Mouse (Mus musculus): Measurements from ENCODE around the gene Trabd2b. TPM values are rescaled to one million over a fixed set of nuclear protein-coding genes. Genes with fewer than 3 reads are reported as not detected.

Trabd2b gene
- total RNA-seq, 2 experiments from 2014 or later = not detected

DNA sequence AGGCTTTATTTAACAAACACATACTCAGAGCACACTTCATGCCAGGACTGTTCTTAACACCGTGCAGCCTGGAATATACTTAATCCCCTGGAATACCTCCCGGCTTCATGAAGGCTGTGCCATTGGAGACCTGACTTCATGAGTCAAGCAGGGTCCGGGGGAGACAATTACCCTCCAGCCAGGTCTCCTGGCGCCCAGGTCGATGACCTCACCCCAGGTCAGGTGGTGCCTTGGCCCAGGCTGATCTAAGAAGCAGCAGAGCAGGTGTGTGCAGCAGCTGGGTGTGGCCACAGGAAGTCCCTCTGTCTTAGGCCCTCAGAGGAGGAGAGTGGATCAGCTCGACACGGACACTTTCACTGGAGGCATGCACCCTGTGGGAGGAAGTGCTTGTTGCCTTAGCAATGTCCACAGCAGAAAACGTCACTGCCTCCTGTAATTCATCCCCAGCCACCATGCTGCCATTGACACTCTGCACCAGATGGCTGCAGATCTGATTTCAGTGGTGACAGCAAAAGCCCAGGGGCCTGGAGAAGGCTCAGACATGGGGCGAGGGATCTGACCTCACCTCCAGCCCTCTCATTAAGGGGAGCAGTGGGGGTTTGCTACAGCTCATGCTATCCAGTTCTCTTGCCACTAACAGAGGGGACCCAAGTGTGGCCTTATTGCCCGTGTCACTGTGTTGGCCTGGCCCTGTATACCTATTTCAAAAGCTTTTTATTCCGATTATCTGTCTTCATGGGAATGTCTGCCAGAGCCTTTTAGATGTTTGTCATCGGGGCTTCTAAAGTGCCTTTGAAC is 171.8 kb downstream of the Trabd2b start:
- no peak for ATAC-seq (replicated peaks; ENCODE audit: poor library complexity, severe bottlenecking)

DNA sequence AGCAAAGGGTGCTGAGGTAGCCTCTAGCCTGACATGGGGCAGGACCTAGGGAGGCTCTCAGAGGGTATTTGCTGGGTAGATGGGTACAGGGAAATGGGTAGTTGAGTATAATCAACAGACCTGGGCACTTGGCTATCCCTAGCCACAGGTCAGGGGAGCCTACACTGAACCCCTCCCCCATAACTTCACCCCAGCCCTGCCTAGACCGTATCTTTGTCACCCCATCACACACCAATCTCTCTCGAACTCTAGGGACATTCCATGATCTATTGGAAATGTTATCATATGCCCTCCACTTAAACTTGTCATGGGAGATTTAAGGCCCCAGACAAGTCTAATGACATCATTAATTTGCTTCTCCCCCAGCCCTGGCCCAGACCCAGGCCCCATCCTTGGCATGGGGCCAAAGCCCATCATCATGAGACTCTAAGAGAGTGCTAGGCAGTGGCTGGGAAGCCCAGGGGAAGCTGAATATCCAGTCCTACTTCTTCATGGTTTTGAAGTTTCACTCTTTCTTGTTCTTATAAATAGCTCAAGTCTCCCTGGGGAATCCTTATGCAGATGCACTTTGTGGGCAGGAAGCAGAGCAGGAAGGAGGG is 177.1 kb downstream of the Trabd2b start:
- no peak for ATAC-seq (replicated peaks; ENCODE audit: poor library complexity, severe bottlenecking)

DNA sequence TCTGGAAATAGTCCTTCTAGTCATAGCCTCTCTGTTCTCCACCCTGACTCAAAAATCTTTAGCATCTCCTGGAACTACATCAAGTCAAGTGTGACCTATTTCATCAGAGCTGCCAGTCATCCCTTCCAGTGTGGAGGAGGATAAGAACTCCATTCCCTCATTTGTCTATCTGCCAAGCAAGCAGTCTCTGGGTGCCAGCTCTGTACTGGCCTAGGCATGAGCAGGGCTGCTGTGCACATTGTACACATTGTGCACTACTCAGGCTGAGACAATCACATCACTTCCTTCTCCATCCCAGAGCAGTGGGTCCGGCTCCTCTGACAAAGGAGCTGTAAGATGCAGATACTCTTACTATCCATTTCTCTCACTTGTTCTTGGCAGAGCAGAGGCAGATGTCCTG is 178.2 kb downstream of the Trabd2b start:
- ATAC-seq (replicated peaks; ENCODE audit: poor library complexity, severe bottlenecking) = no peak

DNA sequence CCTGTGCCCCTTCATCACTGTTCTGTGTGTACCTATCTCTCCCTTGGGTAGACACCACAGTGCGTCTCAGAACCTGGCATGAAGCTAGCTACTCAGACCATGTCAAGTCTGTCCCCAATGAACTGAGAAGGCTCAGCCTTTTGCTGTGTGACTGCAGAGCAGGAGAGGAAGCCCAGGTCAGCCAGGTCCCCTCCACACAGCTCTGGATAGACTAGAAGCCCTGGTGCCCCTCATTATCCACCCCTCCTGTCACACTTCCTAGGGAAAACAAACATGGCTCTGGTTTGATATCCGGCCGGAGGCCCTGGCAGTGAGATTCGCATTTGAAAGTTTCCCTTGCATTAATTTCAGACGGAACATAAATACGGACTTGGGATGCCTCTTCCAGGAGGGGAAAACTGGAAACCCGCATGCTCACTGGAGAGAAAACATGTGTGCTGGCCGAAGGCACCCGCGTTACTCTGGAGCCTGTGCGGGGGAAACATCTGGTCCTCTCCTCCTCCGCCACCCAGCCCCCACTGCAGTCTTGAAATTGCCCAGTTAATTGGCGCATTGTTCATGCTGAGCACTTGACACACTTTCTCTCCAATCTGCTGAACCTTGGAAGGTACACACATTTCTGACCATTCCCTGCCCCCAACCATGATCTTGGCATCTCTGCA is 187.2 kb downstream of the Trabd2b start:
- ATAC-seq (replicated peaks; ENCODE audit: poor library complexity, severe bottlenecking) = no peak

DNA sequence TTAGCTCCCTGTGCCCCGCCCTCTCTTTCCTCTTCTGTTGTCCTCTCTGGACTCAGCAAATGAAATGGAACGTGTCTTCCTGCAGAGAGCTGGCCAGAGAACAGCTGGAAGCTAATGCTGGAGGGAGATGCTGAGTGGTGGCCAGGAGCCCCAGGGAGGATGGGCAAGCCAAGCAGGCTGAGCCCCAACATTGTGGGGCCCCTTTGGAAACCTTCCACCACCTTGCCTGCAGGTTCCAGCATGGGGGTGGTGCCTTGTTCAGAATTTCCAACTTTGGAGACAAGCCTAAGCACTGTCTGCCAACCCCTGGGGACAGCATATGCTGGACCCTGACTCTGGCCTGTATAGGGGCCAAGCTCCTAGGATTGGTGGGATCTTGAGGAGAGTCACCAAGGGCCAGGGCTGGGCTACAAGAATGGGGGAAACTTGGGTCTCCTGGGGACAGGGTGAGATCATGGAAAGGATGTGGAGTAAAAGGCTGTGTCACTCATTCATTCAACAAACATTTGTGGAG is 188.7 kb downstream of the Trabd2b start:
- no peak for ATAC-seq (replicated peaks; ENCODE audit: poor library complexity, severe bottlenecking)

GRCm38 (mm10) chr4:114599121-114599520 is 192.6 kb downstream of the Trabd2b start:
- ATAC-seq (replicated peaks; ENCODE audit: poor library complexity, severe bottlenecking) = no peak; the same call in 1 of the 2 replicates

DNA sequence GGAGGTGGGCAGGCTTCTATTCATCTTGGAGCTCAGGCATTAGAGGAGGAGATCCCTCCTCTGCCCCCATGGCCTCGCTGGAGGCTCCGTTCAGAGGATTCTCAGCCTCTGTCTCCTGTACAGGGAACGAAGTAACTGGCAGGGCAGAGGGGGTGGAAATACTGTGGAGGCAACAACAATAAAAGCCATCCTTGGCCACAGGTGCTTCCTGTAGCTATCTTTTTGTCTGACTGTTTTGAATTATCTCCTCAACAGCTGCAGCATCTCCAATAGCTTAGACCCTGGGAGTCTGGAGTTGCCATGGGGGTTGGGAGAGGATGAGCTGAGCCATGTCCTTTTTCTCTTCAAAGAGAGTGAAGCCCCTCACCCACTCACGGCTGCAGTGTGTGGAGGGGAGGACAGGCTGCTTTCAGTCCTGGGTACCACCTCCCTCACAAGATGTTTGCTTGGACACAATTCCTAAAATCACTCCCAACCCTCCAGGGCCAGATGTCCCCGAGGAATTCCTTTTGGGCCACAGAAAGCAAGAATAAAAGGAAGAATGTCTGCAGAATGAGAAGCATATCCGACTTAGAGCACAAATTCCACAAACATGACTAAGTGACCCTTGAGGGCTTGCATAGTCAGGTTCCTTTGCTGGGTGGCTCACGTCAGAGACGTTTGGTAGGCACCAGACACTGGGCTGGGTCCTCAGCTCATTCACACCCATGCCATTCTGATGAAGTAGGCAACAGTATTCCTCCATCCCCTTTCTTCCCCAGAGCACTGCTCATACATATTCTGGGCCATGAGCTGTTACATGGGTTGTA is 194.9 kb downstream of the Trabd2b start:
- ATAC-seq (replicated peaks; ENCODE audit: poor library complexity, severe bottlenecking) = no peak

DNA sequence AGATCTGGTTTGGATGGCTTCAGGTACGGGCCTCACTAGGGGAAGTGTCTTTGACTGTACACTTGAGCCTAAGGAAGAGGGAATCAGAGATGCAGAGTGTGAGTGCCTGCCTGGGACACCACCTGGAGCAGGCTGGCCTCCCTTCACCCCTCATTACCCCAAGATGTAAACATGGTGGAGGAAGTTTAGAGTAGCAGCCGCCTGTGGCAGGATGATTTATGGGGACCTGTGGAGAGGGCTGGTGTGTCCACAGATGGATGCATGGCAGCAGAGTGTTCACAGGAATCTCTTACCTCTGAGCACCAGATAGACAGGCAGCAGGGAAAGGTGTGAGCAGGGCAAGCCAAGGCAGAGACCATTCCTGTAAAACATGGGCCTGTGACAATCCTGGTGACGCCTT is 199.1 kb downstream of the Trabd2b start:
- ATAC-seq (replicated peaks; ENCODE audit: poor library complexity, severe bottlenecking) = no peak

DNA sequence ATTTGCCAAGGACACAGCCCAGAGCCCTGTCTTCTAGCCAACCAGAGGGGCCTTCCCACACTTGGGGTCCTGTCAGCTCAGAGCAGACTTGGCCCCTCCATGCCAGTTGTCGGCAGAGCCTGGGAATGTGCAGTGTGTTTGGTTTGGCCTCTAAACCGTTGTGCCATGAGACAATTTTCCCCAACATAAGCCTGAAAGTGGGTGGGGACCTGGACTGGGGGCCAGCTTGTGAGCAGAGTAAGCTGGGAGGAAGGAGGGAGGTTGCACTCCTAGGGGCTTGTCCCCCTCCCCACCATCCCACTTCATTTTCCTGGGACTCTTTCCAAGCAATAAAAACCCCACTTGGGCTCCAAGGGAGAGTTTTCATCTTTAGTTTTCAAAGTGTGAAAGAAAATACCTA is 201.3 kb downstream of the Trabd2b start:
- ATAC-seq (replicated peaks; ENCODE audit: poor library complexity, severe bottlenecking) = no peak

GRCm38 (mm10) chr4:114609297-114609696 is 202.8 kb downstream of the Trabd2b start:
- ATAC-seq (replicated peaks; ENCODE audit: poor library complexity, severe bottlenecking) = no peak

DNA sequence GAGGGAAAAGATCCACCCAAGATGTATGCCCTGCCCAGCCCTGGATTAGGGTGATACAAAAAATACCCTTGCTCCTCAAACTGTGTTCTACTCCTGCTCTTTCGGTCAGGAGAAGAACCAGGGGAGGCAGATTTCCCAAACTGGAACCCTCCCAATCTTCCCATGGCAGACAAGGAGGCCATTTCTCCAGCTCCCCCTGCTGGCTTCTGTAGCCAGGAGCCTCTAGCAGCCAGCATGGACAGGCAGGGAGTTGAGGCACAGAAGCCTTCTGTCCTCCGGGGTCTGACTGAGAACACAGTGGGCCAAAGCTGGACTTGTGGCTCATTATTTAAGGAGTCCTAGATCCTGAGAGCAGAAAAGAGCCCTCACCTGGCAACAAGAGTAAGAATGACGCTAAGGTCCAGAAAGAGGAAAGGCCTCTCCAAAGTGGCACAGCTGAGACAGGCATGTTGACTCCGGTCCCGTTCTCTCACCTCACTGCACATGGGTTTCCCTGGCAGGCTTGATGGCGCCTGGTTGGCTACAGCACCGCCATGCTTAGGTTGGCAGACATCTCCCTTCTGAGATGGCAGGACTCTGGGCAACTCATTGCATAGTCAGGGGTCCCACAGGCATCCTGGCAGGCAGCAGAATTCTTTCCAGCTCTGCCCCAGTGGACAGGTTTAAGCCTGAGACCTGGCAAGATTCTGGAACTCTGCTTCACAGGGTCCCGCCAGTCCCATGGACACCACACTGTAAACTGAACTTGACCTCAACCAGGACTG is 204.8 kb downstream of the Trabd2b start:
- ATAC-seq (replicated peaks; ENCODE audit: poor library complexity, severe bottlenecking) = no peak

- ATAC-seq (replicated peaks; ENCODE audit: poor library complexity, severe bottlenecking) = no peak
These were observed 205.5 kb downstream of the Trabd2b start for GRCm38 (mm10) chr4:114612032-114612431.

DNA sequence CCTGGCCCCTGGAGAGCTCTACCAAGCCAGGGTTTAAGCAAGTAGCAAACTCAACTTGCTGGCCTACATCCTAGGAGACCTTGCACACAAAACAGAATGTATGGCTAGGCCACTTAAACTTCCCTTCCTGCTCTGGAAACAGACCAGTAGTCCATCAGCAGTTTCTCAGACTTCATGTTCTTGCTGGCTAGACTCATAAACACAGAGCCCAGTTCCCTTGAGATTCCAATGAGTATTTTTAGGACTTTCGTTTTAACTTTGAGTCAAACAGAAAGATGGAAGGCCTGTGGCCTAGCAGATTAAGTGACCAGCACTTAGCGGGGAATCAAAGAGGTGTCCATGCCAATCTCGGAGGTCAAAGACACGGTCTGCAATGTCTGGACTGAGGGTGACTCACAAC is 206.3 kb downstream of the Trabd2b start:
- ATAC-seq (replicated peaks; ENCODE audit: poor library complexity, severe bottlenecking) = no peak

- no peak for ATAC-seq (replicated peaks; ENCODE audit: poor library complexity, severe bottlenecking)
These were observed 207.6 kb downstream of the Trabd2b start for GRCm38 (mm10) chr4:114614086-114614485.

GRCm38 (mm10) chr4:114615765-114616164 is 209.2 kb downstream of the Trabd2b start:
- ATAC-seq (replicated peaks; ENCODE audit: poor library complexity, severe bottlenecking) = no peak

- ATAC-seq (replicated peaks; ENCODE audit: poor library complexity, severe bottlenecking) = no peak
These were observed 216.4 kb downstream of the Trabd2b start for GRCm38 (mm10) chr4:114622929-114623328.

DNA sequence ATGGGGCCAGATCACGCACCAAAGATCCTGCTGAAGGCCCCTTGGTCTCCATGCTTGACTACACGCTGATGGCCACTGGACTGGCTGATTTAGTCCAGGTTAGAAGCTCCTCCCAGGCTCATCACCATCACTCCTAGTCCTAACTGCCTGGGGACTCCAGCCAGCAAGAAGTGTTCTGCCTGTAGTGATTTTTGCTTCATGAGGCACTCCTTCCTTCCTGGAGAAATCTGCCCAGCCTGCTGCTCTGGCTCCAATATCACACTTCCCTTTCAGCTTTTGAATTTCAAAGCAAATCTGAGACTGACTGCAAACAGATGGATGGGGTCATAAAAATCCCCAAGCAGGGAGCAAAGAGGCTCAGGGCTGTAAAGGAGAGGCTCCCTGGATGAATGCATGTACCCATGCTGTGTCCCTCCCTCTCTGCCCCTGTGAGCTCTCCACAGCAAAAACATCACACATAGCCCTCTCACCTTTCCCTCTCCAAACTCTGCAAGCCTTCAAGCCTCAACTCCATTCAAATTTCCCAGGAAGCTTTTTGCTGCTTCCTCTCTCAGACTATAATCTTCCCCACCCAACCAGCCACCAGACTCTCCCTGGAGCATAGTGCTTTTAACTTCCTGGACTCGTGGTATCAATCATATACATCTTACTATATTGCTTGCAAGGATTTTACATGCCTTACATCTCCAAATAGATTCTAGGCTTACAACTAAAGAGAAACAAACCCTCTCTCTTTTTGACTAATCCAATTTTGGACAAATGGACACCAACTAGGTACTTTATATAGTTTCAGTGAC is 217.8 kb downstream of the Trabd2b start:
- ATAC-seq (replicated peaks; ENCODE audit: poor library complexity, severe bottlenecking) = no peak

- ATAC-seq (replicated peaks; ENCODE audit: poor library complexity, severe bottlenecking) = no peak
These were observed 218.8 kb downstream of the Trabd2b start for GRCm38 (mm10) chr4:114625357-114625756.

GRCm38 (mm10) chr4:114625920-114626319 is 219.4 kb downstream of the Trabd2b start:
- ATAC-seq (replicated peaks; ENCODE audit: poor library complexity, severe bottlenecking) = no peak
